Comparison of ENCODE assay signal across 7 mouse cellular contexts in the genomic region with DNA sequence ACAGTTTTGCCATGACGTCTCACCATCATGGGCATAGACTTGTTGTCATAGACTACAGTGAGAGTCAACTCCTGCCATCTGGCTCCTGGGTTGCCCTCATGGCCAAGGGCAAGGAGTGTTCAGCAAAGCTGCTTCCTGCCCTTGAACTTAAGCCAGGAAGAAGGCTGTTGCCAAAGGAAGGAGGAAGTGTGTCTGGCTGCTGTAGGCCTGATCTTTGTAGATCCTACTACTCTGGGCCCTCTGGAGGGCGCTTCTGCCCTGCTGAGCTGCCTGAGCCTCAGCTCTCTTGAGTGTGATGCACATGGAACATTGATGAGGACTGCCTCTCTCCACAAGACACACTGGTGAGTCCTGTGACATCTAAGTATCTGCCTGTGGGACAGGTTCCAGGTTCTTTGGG. TPM values are rescaled to one million over a fixed set of nuclear protein-coding genes. Genes with fewer than 3 reads are reported as not detected.
A peak's percentile ranks its signal among the peaks of the same experiment; 100 is the strongest.
DNase-seq lines count a peak whose midpoint lies in the region; ATAC-seq and TF ChIP-seq lines count a peak whose summit lies in the region.

No protein-coding gene starts in this region.

- no peak overlapping the region for H3K4me2 ChIP-seq in heart, embryonic 15.5 days

- H3K4me3 ChIP-seq in cerebellum, adult 2 months (replicated peaks; ENCODE audit: insufficient read depth, low read depth, low read length): no peak overlapping the region
- no peak overlapping the region for H3K4me3 ChIP-seq in heart, embryonic 15.5 days
- H3K4me3 ChIP-seq in liver, adult 2 months (ENCODE audit: insufficient read depth, low read depth, low read length): no peak overlapping the region
- H3K4me3 ChIP-seq in midbrain, embryonic 10.5 days: no peak overlapping the region

- H3K27me3 ChIP-seq in cerebellum, adult 2 months (ENCODE audit: control insufficient read depth, insufficient read depth, low read length): no peaks in the 10 kb centered on the region
- H3K27me3 ChIP-seq in heart, embryonic 15.5 days: no peaks in the 10 kb centered on the region
- H3K27me3 ChIP-seq in liver, adult 2 months (ENCODE audit: control insufficient read depth, insufficient read depth, low read length): no peaks in the 10 kb centered on the region
- no peaks in the 10 kb centered on the region for H3K27me3 ChIP-seq in midbrain, embryonic 10.5 days (ENCODE audit: low read depth, poor library complexity, severe bottlenecking)

- TF ChIP-seq POLR2A in cerebellum, adult 2 months (IDR thresholded peaks at IDR 0.05; ENCODE audit: borderline replicate concordance, insufficient read depth, low read length): no peak
- no peak for TF ChIP-seq POLR2A in liver, adult 2 months (IDR thresholded peaks at IDR 0.05; ENCODE audit: extremely low read depth, insufficient read depth, low read length)

- no peaks in the 10 kb centered on the region for H3K9me3 ChIP-seq in heart, embryonic 15.5 days (replicated peaks)
- no peaks in the 10 kb centered on the region for H3K9me3 ChIP-seq in midbrain, embryonic 10.5 days (replicated peaks)

- 0 out of 2 replicates have a peak, but pooled peaks have one; percentile 12 for ATAC-seq in heart, embryonic 15.5 days (replicated peaks; ENCODE audit: insufficient number of reproducible peaks, insufficient read depth, low FRiP score, low read depth)

- H3K36me3 ChIP-seq in heart, embryonic 15.5 days: no peaks in the 10 kb centered on the region
- H3K36me3 ChIP-seq in liver, adult 2 months (ENCODE audit: control insufficient read depth, insufficient read depth, low read length): no peaks in the 10 kb centered on the region
- H3K36me3 ChIP-seq in midbrain, embryonic 10.5 days: 0 out of 2 replicates have a peak, but pooled peaks cover 2% of the 10 kb centered on the region

- peaks cover 58% of the 10 kb centered on the region for H3K79me2 ChIP-seq in liver, adult 2 months (ENCODE audit: control insufficient read depth, insufficient read depth, low read length)

- DNase-seq in 416B (ENCODE audit: low read depth): peak; percentile 94
- peak; percentile 39 for DNase-seq in CD4-positive helper T cell, adult 2 months (ENCODE audit: low read depth, low spot score)
- DNase-seq in cerebellum, adult 2 months: peak; percentile 49 to 76
- DNase-seq in liver, adult 2 months (ENCODE audit: extremely low read depth, low read depth, low spot score): peak; percentile 45
- DNase-seq in ovary, postnatal 36 days (ENCODE audit: low spot score): peak; percentile 65
- DNase-seq in midbrain, embryonic 10.5 days (ENCODE audit: low spot score): no peak

- peak; percentile 51; the same call in 1 of the 2 replicates for TF ChIP-seq CTCF in cerebellum, adult 2 months (IDR thresholded peaks at IDR 0.05; ENCODE audit: borderline replicate concordance, insufficient read depth, low read depth, low read length)
- peak; percentile 73 for TF ChIP-seq CTCF in liver, adult 2 months (IDR thresholded peaks at IDR 0.05; ENCODE audit: low read depth, low read length)

- H3K27ac ChIP-seq in cerebellum, adult 2 months (ENCODE audit: insufficient read depth, low read length): peak overlapping the region; percentile 32; the same call in 1 of the 2 replicates
- peak overlapping the region; percentile 57 for H3K27ac ChIP-seq in heart, embryonic 15.5 days
- peak overlapping the region; percentile 68 for H3K27ac ChIP-seq in liver, adult 2 months (replicated peaks; ENCODE audit: insufficient read depth, low read depth, low read length)
- no peak overlapping the region for H3K27ac ChIP-seq in midbrain, embryonic 10.5 days (replicated peaks)

- 12% methylated on average over 2 of the region's 2 CpGs for WGBS in cerebellum, adult 2 months
- 58% methylated on average over 2 of the region's 2 CpGs for WGBS in heart, embryonic 15.5 days
- 41% methylated on average over 2 of the region's 2 CpGs for WGBS in liver, adult 2 months
- WGBS in midbrain, embryonic 10.5 days: 78% methylated on average over 2 of the region's 2 CpGs

- H3K4me1 ChIP-seq in cerebellum, adult 2 months (ENCODE audit: control insufficient read depth, insufficient read depth, low read length): peaks cover 45% of the 10 kb centered on the region
- H3K4me1 ChIP-seq in heart, embryonic 15.5 days (replicated peaks): peaks cover 64% of the 10 kb centered on the region
- H3K4me1 ChIP-seq in liver, adult 2 months (ENCODE audit: control insufficient read depth, insufficient read depth, low read length): peaks cover 79% of the 10 kb centered on the region
- peaks cover 36% of the 10 kb centered on the region for H3K4me1 ChIP-seq in midbrain, embryonic 10.5 days

- H3K9ac ChIP-seq in heart, embryonic 15.5 days: no peak overlapping the region
- H3K9ac ChIP-seq in liver, adult 2 months (ENCODE audit: low read depth, low read length): no peak overlapping the region

RNA-seq across cellular contexts. Expression of gene Ell, which starts 20.8 kb away (rescaled TPM):
- 27.9 and 29.1 TPM in 2 replicates for polyA plus RNA-seq in cerebellum, adult 2 months (2012; rRNA removed)
- 10.8 and 15.0 TPM in 2 replicates for polyA plus RNA-seq in heart, embryonic 15.5 days (2015; fragmentation: Nextera tagmentation; extraction: Ambion mirVana)
- 10.0 and 13.6 TPM in 2 replicates for total RNA-seq in liver, adult 2 months (2014; rRNA removed)
- polyA plus RNA-seq in liver, adult 2 months (2012; rRNA removed): 19.6 and 25.0 TPM in 2 replicates
- 18.0 and 22.7 TPM in 2 replicates for polyA plus RNA-seq in midbrain, embryonic 10.5 days (2016; fragmentation: Nextera tagmentation; extraction: Ambion mirVana)

RNA-seq across cellular contexts. Expression of gene Kxd1, which starts 32.3 kb away (rescaled TPM):
- 63.4 and 65.9 TPM in 2 replicates for polyA plus RNA-seq in cerebellum, adult 2 months (2012; rRNA removed)
- polyA plus RNA-seq in heart, embryonic 15.5 days (2015; fragmentation: Nextera tagmentation; extraction: Ambion mirVana): 64.5 and 68.8 TPM in 2 replicates
- total RNA-seq in liver, adult 2 months (2014; rRNA removed): 36.7 and 42.6 TPM in 2 replicates
- polyA plus RNA-seq in liver, adult 2 months (2012; rRNA removed): 68.4 and 72.3 TPM in 2 replicates
- polyA plus RNA-seq in midbrain, embryonic 10.5 days (2016; fragmentation: Nextera tagmentation; extraction: Ambion mirVana): 56.5 and 58.8 TPM in 2 replicates

RNA-seq across cellular contexts. Expression of gene Fkbp8, which starts 32.6 kb away (rescaled TPM):
- polyA plus RNA-seq in cerebellum, adult 2 months (2012; rRNA removed): 531 and 552 TPM in 2 replicates
- 203 and 274 TPM in 2 replicates for polyA plus RNA-seq in heart, embryonic 15.5 days (2015; fragmentation: Nextera tagmentation; extraction: Ambion mirVana)
- 271 and 321 TPM in 2 replicates for total RNA-seq in liver, adult 2 months (2014; rRNA removed)
- polyA plus RNA-seq in liver, adult 2 months (2012; rRNA removed): 455 and 489 TPM in 2 replicates
- polyA plus RNA-seq in midbrain, embryonic 10.5 days (2016; fragmentation: Nextera tagmentation; extraction: Ambion mirVana): 300 and 314 TPM in 2 replicates

RNA-seq across cellular contexts. Expression of gene Isyna1, which starts 34.1 kb away (rescaled TPM):
- polyA plus RNA-seq in cerebellum, adult 2 months (2012; rRNA removed): 55.3 and 61.4 TPM in 2 replicates
- polyA plus RNA-seq in heart, embryonic 15.5 days (2015; fragmentation: Nextera tagmentation; extraction: Ambion mirVana): 92.9 and 121 TPM in 2 replicates
- 3.2 and 6.4 TPM in 2 replicates for total RNA-seq in liver, adult 2 months (2014; rRNA removed)
- 9.4 and 16.6 TPM in 2 replicates for polyA plus RNA-seq in liver, adult 2 months (2012; rRNA removed)
- 126 and 137 TPM in 2 replicates for polyA plus RNA-seq in midbrain, embryonic 10.5 days (2016; fragmentation: Nextera tagmentation; extraction: Ambion mirVana)

RNA-seq across cellular contexts. Expression of gene Ssbp4, which starts 48.6 kb away (rescaled TPM):
- polyA plus RNA-seq in cerebellum, adult 2 months (2012; rRNA removed): 172 and 181 TPM in 2 replicates
- 62.1 and 82.6 TPM in 2 replicates for polyA plus RNA-seq in heart, embryonic 15.5 days (2015; fragmentation: Nextera tagmentation; extraction: Ambion mirVana)
- 2.3 and 5.0 TPM in 2 replicates for total RNA-seq in liver, adult 2 months (2014; rRNA removed)
- 13.5 and 16.4 TPM in 2 replicates for polyA plus RNA-seq in liver, adult 2 months (2012; rRNA removed)
- polyA plus RNA-seq in midbrain, embryonic 10.5 days (2016; fragmentation: Nextera tagmentation; extraction: Ambion mirVana): 73.3 and 78.8 TPM in 2 replicates
